Mouse (Mus musculus) adrenal gland, postnatal 0 days (tissue): ENCODE measurements around the gene Olfr1173. TPM values are rescaled to one million over a fixed set of nuclear protein-coding genes. Genes with fewer than 3 reads are reported as not detected.

ENCODE experiments used
- polyA plus RNA-seq: library from polyadenylated mRNA; unstranded; fragments of >200 nt; fragmentation: Nextera tagmentation; extraction: Ambion mirVana; gene quantifications from 2 replicates; pipeline ENCODE4 v1.2.1, GENCODE M21; 2015

The Olfr1173 gene
- not detected in 2 replicates for polyA plus RNA-seq

DNA sequence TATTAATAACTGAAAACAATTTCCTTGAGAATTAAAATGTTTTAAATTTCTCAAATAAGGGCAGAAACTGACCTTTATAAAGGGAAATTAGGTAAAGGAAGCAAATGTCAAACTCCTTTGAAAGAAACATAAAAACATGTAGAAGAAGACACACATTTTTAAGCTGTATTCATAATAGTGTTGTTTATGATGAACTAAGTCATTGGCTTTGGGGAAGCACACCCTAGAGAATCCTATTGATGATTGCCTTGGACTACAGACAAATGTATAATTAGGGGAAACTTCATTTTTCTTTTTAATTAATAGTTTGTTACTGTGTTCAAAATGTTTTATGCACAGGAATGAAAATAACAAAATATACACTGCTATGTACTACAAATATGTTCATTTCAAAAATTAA is at the start of gene Olfr1173:
Olfr1173 (minus strand) TSS at position 101 of the 400 bp plus-strand sequence.

DNA sequence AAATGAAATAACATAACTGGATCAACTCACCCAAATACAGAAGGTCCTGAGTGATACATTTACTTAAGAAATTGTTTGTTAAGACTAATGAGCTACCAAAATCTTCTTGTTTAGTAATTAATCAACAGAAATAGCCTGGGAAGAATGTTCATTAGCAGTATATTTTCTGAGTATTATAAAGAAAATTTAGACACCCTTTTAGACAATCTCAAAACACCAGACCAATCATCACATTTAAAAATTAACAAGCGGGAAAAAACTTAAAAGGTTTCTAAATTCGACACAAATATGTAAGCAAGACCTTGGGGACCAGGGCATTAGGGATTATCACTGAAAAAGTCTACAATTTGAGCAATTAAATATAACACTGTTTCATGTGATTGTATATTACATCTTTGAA is 47.4 kb upstream of the Olfr1173 start, which contains the start of gene Olfr1175-ps:
Olfr1175-ps (minus strand) TSS at position 101 of the 400 bp plus-strand sequence.

DNA sequence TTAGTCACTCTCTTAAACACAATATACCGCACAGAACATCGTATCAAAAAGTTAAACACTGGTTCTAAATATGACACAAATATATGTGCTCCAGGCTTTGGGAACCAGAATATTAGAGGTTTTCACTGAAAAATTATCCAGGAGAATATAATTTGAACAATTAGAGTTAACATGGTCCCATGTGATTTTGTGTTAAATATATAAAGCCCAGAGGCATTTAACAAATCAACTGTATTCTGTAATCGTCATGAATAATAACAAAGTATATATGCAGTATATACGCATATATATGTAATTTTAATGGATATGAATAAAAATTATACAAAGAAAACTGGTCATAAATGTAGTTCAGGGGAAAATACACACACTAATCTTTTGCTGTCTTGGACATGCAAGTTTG is 35.4 kb upstream of the Olfr1173 start, which contains the start of gene Olfr1174-ps:
Olfr1174-ps (minus strand) TSS at position 101 of the 400 bp plus-strand sequence.

DNA sequence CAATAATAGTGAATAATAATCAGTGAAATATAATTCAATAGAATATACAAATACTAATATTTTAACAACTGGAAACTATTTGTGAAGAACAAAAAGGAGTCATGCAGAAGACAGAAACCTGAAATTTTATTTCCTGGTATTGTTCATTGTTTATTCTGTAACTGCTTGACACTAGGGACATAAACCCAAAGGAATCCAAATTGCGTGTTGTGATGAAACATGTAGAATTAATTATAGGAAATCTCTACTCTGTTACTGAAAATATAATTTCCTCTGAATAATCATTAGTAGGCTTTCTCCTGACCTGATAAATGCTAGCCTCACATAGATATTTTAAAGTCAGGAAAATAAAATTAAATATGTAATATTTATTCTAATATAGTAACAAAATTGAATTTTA is 51.4 kb downstream of the Olfr1173 start, which contains the start of gene Olfr1170:
Olfr1170 (minus strand) TSS at position 101 of the 400 bp plus-strand sequence.

Other genes starting within 250 kb of the Olfr1173 start
- gene Olfr73, start 242.2 kb downstream of the Olfr1173 start, polyA plus RNA-seq, result 0.04 TPM in 1 of 2 replicates, not detected in the other
- gene Olfr1162, start 228.7 kb downstream of the Olfr1173 start, polyA plus RNA-seq, result not detected in 2 replicates
- gene Olfr1163, start 208.0 kb downstream of the Olfr1173 start, polyA plus RNA-seq, result not detected in 2 replicates
- not detected in 2 replicates for gene Olfr1164, start 185.9 kb downstream of the Olfr1173 start, polyA plus RNA-seq
- not detected in 2 replicates for gene Olfr1166, start 151.6 kb downstream of the Olfr1173 start, polyA plus RNA-seq
- not detected in 2 replicates for gene Olfr1167, start 124.7 kb downstream of the Olfr1173 start, polyA plus RNA-seq
- gene Olfr1168, start 98.0 kb downstream of the Olfr1173 start, polyA plus RNA-seq, result not detected in 2 replicates
- gene Olfr1170, start 51.5 kb downstream of the Olfr1173 start, polyA plus RNA-seq, result not detected in 2 replicates
- not detected in 2 replicates for gene Olfr1174-ps, start 35.3 kb upstream of the Olfr1173 start, polyA plus RNA-seq
- gene Olfr1175-ps, start 47.3 kb upstream of the Olfr1173 start, polyA plus RNA-seq, result not detected in 2 replicates
- not detected in 2 replicates for gene Olfr1176, start 56.8 kb upstream of the Olfr1173 start, polyA plus RNA-seq
- gene Olfr1177-ps, start 66.6 kb upstream of the Olfr1173 start, polyA plus RNA-seq, result not detected in 2 replicates
- not detected in 2 replicates for gene Olfr1178, start 107.2 kb upstream of the Olfr1173 start, polyA plus RNA-seq
- gene Olfr1179, start 126.6 kb upstream of the Olfr1173 start, polyA plus RNA-seq, result not detected in 2 replicates
- not detected in 2 replicates for gene Olfr1180, start 139.3 kb upstream of the Olfr1173 start, polyA plus RNA-seq
- gene Olfr1181, start 146.3 kb upstream of the Olfr1173 start, polyA plus RNA-seq, result not detected in 2 replicates
- gene Gm13757, start 169.3 kb upstream of the Olfr1173 start, polyA plus RNA-seq, result not detected in 2 replicates
- gene Olfr1183, start 175.0 kb upstream of the Olfr1173 start, polyA plus RNA-seq, result not detected in 2 replicates
- not detected in 2 replicates for gene Olfr1184, start 203.7 kb upstream of the Olfr1173 start, polyA plus RNA-seq
- gene Olfr1185-ps1, start 213.4 kb upstream of the Olfr1173 start, polyA plus RNA-seq, result not detected in 2 replicates
- gene Olfr1186, start 238.7 kb upstream of the Olfr1173 start, polyA plus RNA-seq, result not detected in 2 replicates